Mouse (Mus musculus) yolk sac, embryonic 10.5 days (tissue): ENCODE results near the gene Zfp729a.
"Not testable (repeated sequence)": the region's sequence is repeated elsewhere in the genome, so short reads cannot be mapped to it uniquely, and the experiment has no call there.

Experiments
- DNase-seq: peaks from one replicate; pipeline ENCODE4 v3.0.0-alpha.2; 2017; ENCODE audit warnings: low spot score

Zfp729a gene

GRCm38 (mm10) chr13:67637294-67638007 is at the start of gene Zfp729a, which contains the start of gene Gm49345:
Gene Zfp729a, minus strand, starts transcription at chr13:67637791.
Gene Gm49345, minus strand, starts transcription at chr13:67637769.
- peak; percentile 84 for DNase-seq

GRCm38 (mm10) chr13:67686971-67687370 is 49.4 kb upstream of the Zfp729a start, which contains the start of gene Zfp738:
Gene Zfp738, minus strand, starts transcription at chr13:67687071.
- no peak for DNase-seq

- DNase-seq = not testable (repeated sequence)
Observed at GRCm38 (mm10) chr13:67683841-67684240, 46.2 kb upstream of the Zfp729a start.

GRCm38 (mm10) chr13:67682959-67683735 is 45.6 kb upstream of the Zfp729a start:
- DNase-seq = peak; percentile 88

- no peak for DNase-seq
Observed at GRCm38 (mm10) chr13:67674902-67675301, 37.3 kb upstream of the Zfp729a start.

GRCm38 (mm10) chr13:67652496-67652895 is 14.9 kb upstream of the Zfp729a start:
- DNase-seq = no peak

- no peak for DNase-seq
Observed at GRCm38 (mm10) chr13:67610108-67610507, 27.5 kb downstream of the Zfp729a start.

- DNase-seq = peak; percentile 92
Observed at GRCm38 (mm10) chr13:67609066-67609876, 28.3 kb downstream of the Zfp729a start, which contains the start of gene Zfp729b. Gene Zfp729b, minus strand, starts transcription at chr13:67609707.

GRCm38 (mm10) chr13:67572591-67573189 is 64.9 kb downstream of the Zfp729a start:
- DNase-seq = no peak
